Mouse (Mus musculus) hindbrain, embryonic 10.5 days (tissue): ENCODE measurements at regions not wholly inside any gene's neighbourhood (a gene's known extent, or its start where the extent isn't known, plus 50 kb on each side); places are given as distances from the start of the nearest gene placed in this dataset.
"Not testable (repeated sequence)": the region's sequence is repeated elsewhere in the genome, so short reads cannot be mapped to it uniquely, and the experiment has no call there.

Experiments
- DNase-seq: peaks from one replicate; pipeline ENCODE4 v3.0.0-alpha.2; 2017; ENCODE audit warnings: low spot score
- H3K27ac ChIP-seq: fragments of 300-500 bp; sonication (generic); 2 replicates; pipeline ENCODE4 v1.5.1; 2016; ENCODE audit warnings: mild to moderate bottlenecking, moderate library complexity
- H3K27me3 ChIP-seq: fragments of 300-500 bp; sonication (generic); 2 replicates; pipeline ENCODE4 v1.6.1; 2016; ENCODE audit warnings: mild to moderate bottlenecking; ENCODE audit not compliant: poor library complexity, insufficient read depth, severe bottlenecking
- H3K36me3 ChIP-seq: fragments of 300-500 bp; sonication (generic); 2 replicates; pipeline ENCODE4 v1.6.1; 2016; ENCODE audit warnings: mild to moderate bottlenecking, moderate library complexity
- H3K4me1 ChIP-seq: fragments of 300-500 bp; sonication (generic); replicated peaks from 2 replicates; pipeline ENCODE4 v1.6.1; 2016; ENCODE audit warnings: mild to moderate bottlenecking
- H3K4me3 ChIP-seq: fragments of 300-500 bp; sonication (generic); 2 replicates; pipeline ENCODE4 v1.5.1; 2016; ENCODE audit warnings: mild to moderate bottlenecking, moderate library complexity
- H3K9me3 ChIP-seq: fragments of 300-500 bp; sonication (generic); 2 replicates; pipeline ENCODE4 v1.6.1; 2016; ENCODE audit warnings: mild to moderate bottlenecking, moderate library complexity
- WGBS: fragments of 180-500 bp; shearing (Covaris S2); methylation state at CpG from one replicate; pipeline ENCODE4 v1.1.7; 2016; 5-methylcytosine and 5-hydroxymethylcytosine counted together

- Histone ChIP-seq H3K4me1 (peaks cover 8% of the 10 kb centered on the region; the same call in 1 of the 2 replicates), H3K27ac (no peak overlapping the region), H3K36me3 (no peaks in the 10 kb centered on the region), H3K27me3 (peaks cover 32% of the 10 kb centered on the region), H3K4me3 (no peak overlapping the region), H3K9me3 (no peaks in the 10 kb centered on the region)
- DNase-seq = no peak
- 84% methylated on average over 3 of the region's 3 CpGs for whole genome bisulfite sequencing
Observed at GRCm38 (mm10) chr10:120691451-120691850, 207.4 kb downstream of the Msrb3 start.

- Histone ChIP-seq H3K36me3 (no peaks in the 10 kb centered on the region), H3K4me3 (no peak overlapping the region), H3K27ac (peak overlapping the region; percentile 29; the same call in 1 of the 2 replicates), H3K4me1 (peaks cover 13% of the 10 kb centered on the region; the same call in 1 of the 2 replicates), H3K27me3 (no peaks in the 10 kb centered on the region), H3K9me3 (no peaks in the 10 kb centered on the region)
- WGBS = 64% methylated on average over 10 of the region's 10 CpGs
- no peak for DNase-seq
Observed at GRCm38 (mm10) chr10:120686123-120686522, 209.9 kb upstream of the Hmga2 start.

GRCm38 (mm10) chr10:120682021-120682420, 205.8 kb upstream of the Hmga2 start:
- H3K27ac ChIP-seq = no peak overlapping the region
- H3K4me1 ChIP-seq = peaks cover 22% of the 10 kb centered on the region; the same call in 1 of the 2 replicates
- DNase-seq = no peak
- WGBS = 85% methylated on average over 10 of the region's 10 CpGs
- H3K36me3 ChIP-seq = no peaks in the 10 kb centered on the region
- no peaks in the 10 kb centered on the region for H3K27me3 ChIP-seq
- no peak overlapping the region for H3K4me3 ChIP-seq
- H3K9me3 ChIP-seq = no peaks in the 10 kb centered on the region

- WGBS = 77% methylated on average over 6 of the region's 6 CpGs
- no peaks in the 10 kb centered on the region for H3K9me3 ChIP-seq
- DNase-seq = no peak
- no peaks in the 10 kb centered on the region for H3K36me3 ChIP-seq
- H3K27me3 ChIP-seq = no peaks in the 10 kb centered on the region
- no peak overlapping the region for H3K27ac ChIP-seq
- H3K4me1 ChIP-seq = peaks cover 15% of the 10 kb centered on the region; the same call in 1 of the 2 replicates
- no peak overlapping the region for H3K4me3 ChIP-seq
Observed at GRCm38 (mm10) chr10:120679982-120680381, 203.7 kb upstream of the Hmga2 start.

GRCm38 (mm10) chr10:120678277-120678676, 202.0 kb upstream of the Hmga2 start:
- Histone ChIP-seq H3K4me1 (peaks cover 27% of the 10 kb centered on the region), H3K36me3 (no peaks in the 10 kb centered on the region), H3K4me3 (no peak overlapping the region), H3K9me3 (no peaks in the 10 kb centered on the region), H3K27ac (no peak overlapping the region), H3K27me3 (no peaks in the 10 kb centered on the region)
- DNase-seq = no peak
- 71% methylated on average over 8 of the region's 8 CpGs for WGBS

- H3K4me1 ChIP-seq = peaks cover 22% of the 10 kb centered on the region
- no peaks in the 10 kb centered on the region for H3K36me3 ChIP-seq
- no peaks in the 10 kb centered on the region for H3K27me3 ChIP-seq
- no peaks in the 10 kb centered on the region for H3K9me3 ChIP-seq
- no peak overlapping the region for H3K27ac ChIP-seq
- no peak overlapping the region for H3K4me3 ChIP-seq
- 84% methylated on average over 4 of the region's 4 CpGs for WGBS
- no peak for DNase-seq
Observed at GRCm38 (mm10) chr10:120675369-120675768, 199.1 kb upstream of the Hmga2 start.

- WGBS = 46% methylated on average over 10 of the region's 10 CpGs
- no peak for DNase-seq
- Histone ChIP-seq H3K9me3 (no peaks in the 10 kb centered on the region), H3K4me3 (no peak overlapping the region), H3K36me3 (no peaks in the 10 kb centered on the region), H3K27ac (no peak overlapping the region), H3K27me3 (no peaks in the 10 kb centered on the region), H3K4me1 (peaks cover 14% of the 10 kb centered on the region)
Observed at GRCm38 (mm10) chr10:120674321-120675045, 198.2 kb upstream of the Hmga2 start.

- H3K27me3 ChIP-seq, H3K4me3 ChIP-seq, H3K4me1 ChIP-seq, H3K36me3 ChIP-seq, H3K27ac ChIP-seq, DNase-seq, H3K9me3 ChIP-seq: not testable (repeated sequence)
- 97% methylated on average over 7 of the region's 7 CpGs for WGBS
Observed at GRCm38 (mm10) chr10:120667678-120668031, 191.4 kb upstream of the Hmga2 start.

- 64% methylated on average over 12 of the region's 12 CpGs for WGBS
- Histone ChIP-seq H3K9me3 (no peaks in the 10 kb centered on the region), H3K4me1 (no peaks in the 10 kb centered on the region), H3K4me3 (no peak overlapping the region), H3K36me3 (no peaks in the 10 kb centered on the region), H3K27ac (no peak overlapping the region), H3K27me3 (no peaks in the 10 kb centered on the region)
- DNase-seq = peak; percentile 68
Observed at GRCm38 (mm10) chr10:120666985-120667677, 190.9 kb upstream of the Hmga2 start.

- no peak overlapping the region for H3K27ac ChIP-seq
- 90% methylated on average over 7 of the region's 7 CpGs for WGBS
Observed at GRCm38 (mm10) chr10:120666202-120666860, 190.1 kb upstream of the Hmga2 start.

GRCm38 (mm10) chr10:120665670-120666069, 189.4 kb upstream of the Hmga2 start:
- Histone ChIP-seq H3K4me3 (no peak overlapping the region), H3K4me1 (peaks cover 4% of the 10 kb centered on the region; the same call in 1 of the 2 replicates), H3K36me3 (no peaks in the 10 kb centered on the region), H3K27me3 (no peaks in the 10 kb centered on the region), H3K9me3 (no peaks in the 10 kb centered on the region), H3K27ac (no peak overlapping the region)
- 74% methylated on average over 5 of the region's 5 CpGs for WGBS
- no peak for DNase-seq

More at GRCm38 (mm10) chr10:120666202-120666860, 190.1 kb upstream of the Hmga2 start:
- H3K4me3 ChIP-seq = no peak overlapping the region
- no peak for DNase-seq
- H3K27me3 ChIP-seq = no peaks in the 10 kb centered on the region
- no peaks in the 10 kb centered on the region for H3K4me1 ChIP-seq
- no peaks in the 10 kb centered on the region for H3K36me3 ChIP-seq
- no peaks in the 10 kb centered on the region for H3K9me3 ChIP-seq

GRCm38 (mm10) chr10:120664419-120664818, 188.2 kb upstream of the Hmga2 start:
- H3K27me3 ChIP-seq = no peaks in the 10 kb centered on the region
- H3K4me1 ChIP-seq = peaks cover 8% of the 10 kb centered on the region; the same call in 1 of the 2 replicates
- no peaks in the 10 kb centered on the region for H3K36me3 ChIP-seq
- H3K27ac ChIP-seq = no peak overlapping the region
- 86% methylated on average over 5 of the region's 5 CpGs for WGBS
- no peak for DNase-seq
- no peak overlapping the region for H3K4me3 ChIP-seq
- H3K9me3 ChIP-seq = no peaks in the 10 kb centered on the region

- H3K27ac ChIP-seq = no peak overlapping the region
Observed at GRCm38 (mm10) chr10:120663396-120663795, 187.1 kb upstream of the Hmga2 start.

More at GRCm38 (mm10) chr10:120663396-120663795, 187.1 kb upstream of the Hmga2 start:
- no peaks in the 10 kb centered on the region for H3K9me3 ChIP-seq
- no peaks in the 10 kb centered on the region for H3K36me3 ChIP-seq
- no peak for DNase-seq
- no peak overlapping the region for H3K4me3 ChIP-seq
- 81% methylated on average over 11 of the region's 11 CpGs for WGBS
- H3K27me3 ChIP-seq = no peaks in the 10 kb centered on the region
- H3K4me1 ChIP-seq = peaks cover 8% of the 10 kb centered on the region; the same call in 1 of the 2 replicates
